ENCODE assay signal across 9 mouse cellular contexts in the genomic region with DNA sequence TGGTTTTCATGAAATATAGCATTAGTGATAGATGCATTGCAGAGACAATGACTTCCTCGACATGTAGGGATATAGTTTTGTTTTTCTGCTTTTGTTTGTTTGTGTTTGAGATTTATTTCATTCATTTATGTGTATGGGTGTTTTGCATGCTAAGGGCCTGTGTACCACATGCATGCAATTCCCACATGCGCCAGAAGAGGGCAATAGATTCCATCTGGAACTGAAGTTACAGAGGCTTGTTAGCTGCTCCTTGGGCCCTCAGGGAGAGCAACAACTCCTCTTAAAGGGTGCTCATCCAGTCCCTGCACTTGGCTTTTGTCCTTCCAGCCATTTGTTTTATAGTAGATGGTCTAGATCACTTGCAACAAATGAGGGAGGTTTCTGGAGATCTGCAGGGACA.
DNase-seq lines count a peak whose midpoint lies in the region; ATAC-seq and TF ChIP-seq lines count a peak whose summit lies in the region.
"Had no signal": no experiment of that assay in that cellular context is flagged by ENCODE, and none has a peak within 500 bp of the region (broad histone marks: within the 10 kb centered on the region; RNA-seq: fewer than 3 reads in every experiment).

No protein-coding gene starts in this region.

- TF ChIP-seq POLR2A in cerebellum, adult 2 months (IDR thresholded peaks at IDR 0.05; ENCODE audit: borderline replicate concordance, insufficient read depth, low read length), result no peak

- intact Hi-C loops in gastrocnemius, adult 2 months (cut with DNase I), result no loop called here

- peak; percentile 9 to 19 for DNase-seq in cerebellum, adult 2 months
- DNase-seq in cerebellum, adult 11-12 months, result no peak
- DNase-seq in c-Kit-negative CD71-positive TER-119-positive erythroid progenitor cells, embryonic 14.5 days (ENCODE audit: low read depth, low spot score), result peak; percentile 32
- DNase-seq in gastrocnemius, adult 2 months, result peak; percentile 45
- DNase-seq in layer of hippocampus, adult 9-10 months (ENCODE audit: low spot score), result peak; percentile 21
- DNase-seq in spleen, postnatal 36 days (ENCODE audit: low spot score in 2 of 2), result peak; percentile 8 to 16

- no peaks in the 10 kb centered on the region for H3K4me1 ChIP-seq in cerebellum, adult 2 months (ENCODE audit: control insufficient read depth, insufficient read depth, low read length)
- H3K4me1 ChIP-seq in E14TG2a.4 (replicated peaks; ENCODE audit: low read depth, low read length), result peaks cover 36% of the 10 kb centered on the region
- H3K4me1 ChIP-seq: liver, embryonic 15.5 days had no signal

- peak; percentile 47; the same call in 1 of the 2 replicates for TF ChIP-seq CTCF in cerebellum, adult 2 months (IDR thresholded peaks at IDR 0.05; ENCODE audit: borderline replicate concordance, insufficient read depth, low read depth, low read length)
- peak; percentile 94 for TF ChIP-seq CTCF in E14TG2a.4 (conservative IDR thresholded peaks at IDR 0.05; ENCODE audit: low read length)
- peak; percentile 83 for TF ChIP-seq CTCF in gastrocnemius, adult 2 months (IDR thresholded peaks at IDR 0.05)

- H3K27ac ChIP-seq in cerebellum, adult 2 months (ENCODE audit: insufficient read depth, low read length), result no peak overlapping the region
- no peak overlapping the region for H3K27ac ChIP-seq in gastrocnemius, adult 2 months
- H3K27ac ChIP-seq: liver, embryonic 15.5 days had no signal

- whole genome bisulfite sequencing in cerebellum, adult 2 months, result 7% methylated on average over 2 of the region's 2 CpGs

- ATAC-seq in megakaryocyte, adult 5-6 weeks (ENCODE audit: poor library complexity, severe bottlenecking), result peak; percentile 60; the same call in 1 of the 2 replicates

- H3K27me3 ChIP-seq in cerebellum, adult 2 months (ENCODE audit: control insufficient read depth, insufficient read depth, low read length), result no peaks in the 10 kb centered on the region
- H3K27me3 ChIP-seq in E14TG2a.4 (ENCODE audit: insufficient read depth, low read length), result no peaks in the 10 kb centered on the region
- H3K27me3 ChIP-seq: liver, embryonic 15.5 days had no signal

- H3K4me3 ChIP-seq in cerebellum, adult 2 months (replicated peaks; ENCODE audit: insufficient read depth, low read depth, low read length), result no peak overlapping the region
- no peak overlapping the region for H3K4me3 ChIP-seq in E14TG2a.4 (replicated peaks; ENCODE audit: low read length)
- H3K4me3 ChIP-seq in gastrocnemius, adult 2 months, result no peak overlapping the region
- H3K4me3 ChIP-seq: liver, embryonic 15.5 days had no signal

- H3K9me3 ChIP-seq in E14TG2a.4 (ENCODE audit: low read length), result no peaks in the 10 kb centered on the region
- H3K9me3 ChIP-seq: liver, embryonic 15.5 days had no signal

- no peaks in the 10 kb centered on the region for H3K36me3 ChIP-seq in E14TG2a.4 (ENCODE audit: insufficient read depth, low read length)
- H3K36me3 ChIP-seq: liver, embryonic 15.5 days had no signal
